Mouse (Mus musculus) embryonic fibroblast, embryonic 13.5 days (primary cell): Measurements from ENCODE around the gene Serpinh1.

ENCODE experiments used
- CTCF ChIP-seq: IDR thresholded peaks from 2 replicates; pipeline ENCODE4 v1.5.1; 2011; ENCODE audit warnings: mild to moderate bottlenecking, control low read depth, low read length, moderate library complexity, borderline replicate concordance; ENCODE audit not compliant: insufficient read depth
- POLR2A ChIP-seq: IDR thresholded peaks from 2 replicates; pipeline ENCODE4 v1.6.1; 2011; ENCODE audit warnings: low read depth, mild to moderate bottlenecking, control low read depth, low read length, moderate library complexity

DNA sequence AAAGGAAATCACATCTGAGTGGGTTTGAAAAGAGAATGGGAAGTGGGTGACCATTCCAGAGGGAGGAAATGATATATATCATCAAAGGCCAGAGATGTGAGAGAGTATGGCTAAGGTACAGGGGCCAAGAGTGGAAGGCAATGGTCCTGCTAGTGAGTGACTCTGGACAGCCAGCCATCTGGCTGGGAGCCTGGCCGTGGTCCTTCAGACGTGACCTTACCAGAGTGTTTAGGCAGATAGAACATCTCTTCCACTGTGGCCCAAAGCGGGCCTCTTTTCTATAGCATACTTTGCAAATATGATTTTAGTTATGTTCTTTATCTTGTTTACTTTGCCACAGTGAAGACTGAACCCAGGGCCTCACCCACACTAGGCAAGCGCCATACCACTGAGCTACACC lies 47.4 kb downstream of the Serpinh1 start:
- TF ChIP-seq CTCF (no peak), POLR2A (no peak)
